Mouse (Mus musculus) ES-Bruce4 (cell line): ENCODE measurements at regions not wholly inside any gene's neighbourhood (a gene's known extent, or its start where the extent isn't known, plus 50 kb on each side); places are given as distances from the start of the nearest gene placed in this dataset.

ENCODE experiments used
- H3K27ac ChIP-seq: 2 replicates; pipeline ENCODE4 v1.5.1; 2012; ENCODE audit warnings: low read length, inconsistent platforms; ENCODE audit not compliant: insufficient read depth
- H3K27me3 ChIP-seq: 2 replicates; pipeline ENCODE4 v1.6.1; 2012; ENCODE audit warnings: mild to moderate bottlenecking, low read length, inconsistent platforms; ENCODE audit not compliant: control insufficient read depth, poor library complexity, insufficient read depth, severe bottlenecking
- H3K36me3 ChIP-seq: 2 replicates; pipeline ENCODE4 v1.6.1; 2012; ENCODE audit warnings: inconsistent platforms, mild to moderate bottlenecking, low read length, moderate library complexity; ENCODE audit not compliant: control insufficient read depth, poor library complexity, insufficient read depth, severe bottlenecking
- H3K4me1 ChIP-seq: one replicate; pipeline ENCODE4 v1.8.1; 2011; ENCODE audit warnings: low read length; ENCODE audit not compliant: control insufficient read depth, insufficient read depth
- H3K4me3 ChIP-seq: 2 replicates; pipeline ENCODE4 v1.5.1; 2011; ENCODE audit warnings: low read depth, mild to moderate bottlenecking, low read length
- H3K9ac ChIP-seq: 2 replicates; pipeline ENCODE4 v1.6.1; 2012; ENCODE audit warnings: low read depth, mild to moderate bottlenecking, inconsistent platforms; ENCODE audit not compliant: poor library complexity, severe bottlenecking
- H3K9me3 ChIP-seq: replicated peaks from 2 replicates; pipeline ENCODE4 v1.6.1; 2012; ENCODE audit warnings: mild to moderate bottlenecking, low read length, inconsistent platforms; ENCODE audit not compliant: control insufficient read depth, poor library complexity, insufficient read depth, severe bottlenecking
- CTCF ChIP-seq: IDR thresholded peaks from one replicate; pipeline ENCODE4 v1.8.1; 2011; ENCODE audit warnings: low read depth, low read length
- EP300 ChIP-seq: IDR thresholded peaks from 2 replicates; pipeline ENCODE4 v1.6.1; 2011; ENCODE audit warnings: low read depth, low read length; ENCODE audit not compliant: insufficient read depth
- POLR2A ChIP-seq: IDR thresholded peaks from one replicate; pipeline ENCODE4 v1.8.1; 2011; ENCODE audit warnings: low read length; ENCODE audit not compliant: insufficient read depth

- Histone ChIP-seq H3K27ac (no peak overlapping the region), H3K4me1 (peaks cover 7% of the 10 kb centered on the region), H3K9ac (no peak overlapping the region), H3K4me3 (no peak overlapping the region), H3K27me3 (no peaks in the 10 kb centered on the region), H3K36me3 (no peaks in the 10 kb centered on the region), H3K9me3 (no peaks in the 10 kb centered on the region)
- no peak for TF ChIP-seq EP300
- TF ChIP-seq CTCF: no peak
- no peak for TF ChIP-seq POLR2A
Observed at GRCm38 (mm10) chr12:52397718-52398510, 105.9 kb upstream of the Arhgap5 start.

- H3K27ac ChIP-seq: peak overlapping the region; percentile 28; the same call in 1 of the 2 replicates
- H3K9me3 ChIP-seq: no peaks in the 10 kb centered on the region
- H3K9ac ChIP-seq: no peak overlapping the region
- H3K36me3 ChIP-seq: no peaks in the 10 kb centered on the region
- TF ChIP-seq CTCF: no peak
- no peak for TF ChIP-seq POLR2A
- TF ChIP-seq EP300: no peak
- peaks cover 5% of the 10 kb centered on the region for H3K4me1 ChIP-seq
- no peaks in the 10 kb centered on the region for H3K27me3 ChIP-seq
- no peak overlapping the region for H3K4me3 ChIP-seq
Observed at GRCm38 (mm10) chr12:52398511-52398975, 105.2 kb upstream of the Arhgap5 start.

- peaks cover 4% of the 10 kb centered on the region for H3K4me1 ChIP-seq
- H3K36me3 ChIP-seq: no peaks in the 10 kb centered on the region
- no peaks in the 10 kb centered on the region for H3K9me3 ChIP-seq
- H3K27ac ChIP-seq: no peak overlapping the region
- no peaks in the 10 kb centered on the region for H3K27me3 ChIP-seq
- TF ChIP-seq EP300 (no peak), CTCF (no peak), POLR2A (no peak)
- no peak overlapping the region for H3K4me3 ChIP-seq
- H3K9ac ChIP-seq: no peak overlapping the region
Observed at GRCm38 (mm10) chr12:52400099-52400498, 103.7 kb upstream of the Arhgap5 start.

GRCm38 (mm10) chr12:52402711-52403110 is 101.1 kb upstream of the Arhgap5 start:
- TF ChIP-seq POLR2A: no peak
- no peak for TF ChIP-seq EP300
- TF ChIP-seq CTCF: no peak
- no peak overlapping the region for H3K9ac ChIP-seq
- no peaks in the 10 kb centered on the region; the same call in 1 of the 2 replicates for H3K36me3 ChIP-seq
- no peaks in the 10 kb centered on the region for H3K27me3 ChIP-seq
- H3K9me3 ChIP-seq: no peaks in the 10 kb centered on the region
- no peak overlapping the region for H3K27ac ChIP-seq
- H3K4me3 ChIP-seq: no peak overlapping the region
- peaks cover under 1% of the 10 kb centered on the region for H3K4me1 ChIP-seq

GRCm38 (mm10) chr12:52406386-52406785 is 97.4 kb upstream of the Arhgap5 start:
- no peaks in the 10 kb centered on the region for H3K9me3 ChIP-seq
- no peak overlapping the region for H3K27ac ChIP-seq
- H3K4me3 ChIP-seq: no peak overlapping the region
- no peaks in the 10 kb centered on the region; the same call in 1 of the 2 replicates for H3K36me3 ChIP-seq
- no peak for TF ChIP-seq EP300
- H3K9ac ChIP-seq: no peak overlapping the region
- no peaks in the 10 kb centered on the region for H3K4me1 ChIP-seq
- H3K27me3 ChIP-seq: no peaks in the 10 kb centered on the region; the same call in 1 of the 2 replicates

- H3K4me3 ChIP-seq: no peak overlapping the region
- H3K36me3 ChIP-seq: no peaks in the 10 kb centered on the region; the same call in 1 of the 2 replicates
- no peak overlapping the region for H3K27ac ChIP-seq
- TF ChIP-seq EP300 (no peak), CTCF (peak; percentile 30)
- no peaks in the 10 kb centered on the region for H3K4me1 ChIP-seq
- H3K9me3 ChIP-seq: no peaks in the 10 kb centered on the region
- no peak overlapping the region for H3K9ac ChIP-seq
- no peaks in the 10 kb centered on the region; the same call in 1 of the 2 replicates for H3K27me3 ChIP-seq
Observed at GRCm38 (mm10) chr12:52408307-52408895, 95.4 kb upstream of the Arhgap5 start.
